9 mouse cellular contexts compared by ENCODE assay signal in genomic region chr4:33924889-33925245, GRCm38 (mm10). TPM values are rescaled to one million over a fixed set of nuclear protein-coding genes. Genes with fewer than 3 reads are reported as not detected.
DNase-seq lines count a peak whose midpoint lies in the region; ATAC-seq lines count a peak whose summit lies in the region.
"Had no signal": no experiment of that assay in that cellular context is flagged by ENCODE, and none has a peak within 500 bp of the region (broad histone marks: within the 10 kb centered on the region; RNA-seq: fewer than 3 reads in every experiment).

No protein-coding gene starts in this region.

- H3K36me3 ChIP-seq in kidney, embryonic 14.5 days (ENCODE audit: control insufficient read depth, insufficient read depth, low read length) = no peaks in the 10 kb centered on the region
- no peaks in the 10 kb centered on the region for H3K36me3 ChIP-seq in forebrain, embryonic 11.5 days (ENCODE audit: control insufficient read depth, insufficient read depth, low read length)
- no peaks in the 10 kb centered on the region for H3K36me3 ChIP-seq in limb, embryonic 15.5 days
- H3K36me3 ChIP-seq in stomach, embryonic 16.5 days (ENCODE audit: control insufficient read depth, insufficient read depth, low read length) = no peaks in the 10 kb centered on the region

- peaks cover 27% of the 10 kb centered on the region for H3K27me3 ChIP-seq in kidney, embryonic 14.5 days (ENCODE audit: control insufficient read depth, insufficient read depth, low read length)
- peaks cover 27% of the 10 kb centered on the region for H3K27me3 ChIP-seq in forebrain, embryonic 11.5 days (ENCODE audit: control insufficient read depth, insufficient read depth, low read length)
- H3K27me3 ChIP-seq in limb, embryonic 15.5 days = peaks cover 33% of the 10 kb centered on the region
- H3K27me3 ChIP-seq in stomach, embryonic 16.5 days (ENCODE audit: control insufficient read depth, insufficient read depth, low read length) = peaks cover 18% of the 10 kb centered on the region

- no peak for DNase-seq in kidney, postnatal 36 days
- peak; percentile 72 for DNase-seq in ZHBTc4 (ENCODE audit: low read depth, low spot score)
- no peak for DNase-seq in forebrain, embryonic 11.5 days (ENCODE audit: low spot score)
- no peak for DNase-seq in adrenal gland, adult 18-20 months (ENCODE audit: low spot score in 2 of 2)
- DNase-seq in c-Kit-positive CD71-positive TER-119-positive erythroid progenitor cells, embryonic 14.5 days (ENCODE audit: low spot score) = no peak

- ATAC-seq in kidney, embryonic 14.5 days (ENCODE audit: low FRiP score, low TSS enrichment) = peak; percentile 80; the same call in 1 of the 2 replicates
- ATAC-seq in forebrain, embryonic 11.5 days (replicated peaks; ENCODE audit: low FRiP score) = peak; percentile 73
- ATAC-seq in limb, embryonic 15.5 days (ENCODE audit: insufficient number of reproducible peaks, low FRiP score, low TSS enrichment, low read depth) = peak; percentile 70; the same call in 1 of the 2 replicates
- ATAC-seq in stomach, embryonic 16.5 days (ENCODE audit: insufficient read depth, low FRiP score) = no peak; the same call in 1 of the 2 replicates

- 0% methylated on average over 13 of the region's 24 CpGs for WGBS in kidney, embryonic 14.5 days
- 0% methylated on average over 17 of the region's 24 CpGs for WGBS in forebrain, embryonic 11.5 days
- 1% methylated on average over 15 of the region's 24 CpGs for WGBS in limb, embryonic 15.5 days
- 2% methylated on average over 18 of the region's 24 CpGs for WGBS in stomach, embryonic 16.5 days

- H3K9ac ChIP-seq in kidney, embryonic 14.5 days (ENCODE audit: low read depth, low read length) = peak overlapping the region; percentile 72
- H3K9ac ChIP-seq in forebrain, embryonic 11.5 days (ENCODE audit: low read length) = peak overlapping the region; percentile 77
- H3K9ac ChIP-seq in limb, embryonic 15.5 days = peak overlapping the region; percentile 41
- peak overlapping the region; percentile 75 for H3K9ac ChIP-seq in stomach, embryonic 16.5 days (ENCODE audit: low read length)

- H3K27ac ChIP-seq in kidney, embryonic 14.5 days (ENCODE audit: low read depth, low read length) = no peak overlapping the region
- H3K27ac ChIP-seq in forebrain, embryonic 11.5 days (ENCODE audit: low read depth, low read length) = peak overlapping the region; percentile 81
- H3K27ac ChIP-seq in limb, embryonic 15.5 days = peak overlapping the region; percentile 60; the same call in 1 of the 2 replicates
- H3K27ac ChIP-seq in stomach, embryonic 16.5 days (ENCODE audit: low read length) = peak overlapping the region; percentile 48

- peak overlapping the region; percentile 56 for H3K4me3 ChIP-seq in kidney, embryonic 14.5 days (ENCODE audit: low read length)
- peak overlapping the region; percentile 55 for H3K4me3 ChIP-seq in forebrain, embryonic 11.5 days (ENCODE audit: low read depth, low read length)
- H3K4me3 ChIP-seq in limb, embryonic 15.5 days = peak overlapping the region; percentile 63
- peak overlapping the region; percentile 56 for H3K4me3 ChIP-seq in stomach, embryonic 16.5 days (replicated peaks; ENCODE audit: low read length)

- peak overlapping the region; percentile 99 for H3K4me2 ChIP-seq in kidney, embryonic 14.5 days (replicated peaks; ENCODE audit: low read depth, low read length)
- peak overlapping the region; percentile 89 for H3K4me2 ChIP-seq in forebrain, embryonic 11.5 days (ENCODE audit: low read depth, low read length, severe bottlenecking)
- H3K4me2 ChIP-seq in limb, embryonic 15.5 days = peak overlapping the region; percentile 98
- peak overlapping the region; percentile 98 for H3K4me2 ChIP-seq in stomach, embryonic 16.5 days (ENCODE audit: low read depth, low read length)

- no peaks in the 10 kb centered on the region for H3K9me3 ChIP-seq in kidney, embryonic 14.5 days (ENCODE audit: control insufficient read depth, low read length)
- no peaks in the 10 kb centered on the region for H3K9me3 ChIP-seq in forebrain, embryonic 11.5 days (ENCODE audit: control insufficient read depth, low read length)
- H3K9me3 ChIP-seq in limb, embryonic 15.5 days = no peaks in the 10 kb centered on the region
- no peaks in the 10 kb centered on the region for H3K9me3 ChIP-seq in stomach, embryonic 16.5 days (replicated peaks; ENCODE audit: control insufficient read depth, low read length)

- no peaks in the 10 kb centered on the region for H3K4me1 ChIP-seq in kidney, embryonic 14.5 days (ENCODE audit: control insufficient read depth, insufficient read depth, low read length)
- no peaks in the 10 kb centered on the region; the same call in 1 of the 2 replicates for H3K4me1 ChIP-seq in forebrain, embryonic 11.5 days (replicated peaks; ENCODE audit: control insufficient read depth, insufficient read depth, low read length)
- H3K4me1 ChIP-seq in limb, embryonic 15.5 days = peaks cover 17% of the 10 kb centered on the region
- no peaks in the 10 kb centered on the region for H3K4me1 ChIP-seq in stomach, embryonic 16.5 days (ENCODE audit: control insufficient read depth, insufficient read depth, low read length)

RNA-seq across cellular contexts. Expression of gene Cnr1, which starts 0.5 kb away (rescaled TPM):
- polyA plus RNA-seq in kidney, embryonic 14.5 days (2014; fragmentation: Nextera tagmentation; extraction: Ambion mirVana) = 0.29 and 0.34 TPM in 2 replicates
- polyA plus RNA-seq in forebrain, embryonic 11.5 days (2014; fragmentation: Nextera tagmentation; extraction: Ambion mirVana) = 14.9 and 16.1 TPM in 2 replicates
- 2.0 and 2.4 TPM in 2 replicates for polyA plus RNA-seq in limb, embryonic 15.5 days (2015; fragmentation: Nextera tagmentation; extraction: Ambion mirVana)
- polyA plus RNA-seq in stomach, embryonic 16.5 days (2015; fragmentation: Nextera tagmentation; extraction: Ambion mirVana) = 2.2 and 2.9 TPM in 2 replicates
- total RNA-seq in adrenal gland, adult 18-20 months (2021) = 10 to 100 TPM; 11.4 to 24.5 TPM
- total RNA-seq: MEL had no signal
